Mouse (Mus musculus) small intestine, adult 2 months (tissue): Measurements from ENCODE around the gene Ift22. TPM values are rescaled to one million over a fixed set of nuclear protein-coding genes. Genes with fewer than 3 reads are reported as not detected.

Source experiments
- H3K27ac ChIP-seq: fragments of 200-500 bp; 2 replicates; pipeline ENCODE4 v1.5.1; 2012; ENCODE audit warnings: low read depth, low read length, control low read depth, inconsistent platforms; ENCODE audit not compliant: insufficient read depth
- H3K27me3 ChIP-seq: fragments of 200-500 bp; 2 replicates; pipeline ENCODE4 v1.6.1; 2012; ENCODE audit warnings: mild to moderate bottlenecking, moderate library complexity, low read length, inconsistent platforms; ENCODE audit not compliant: control insufficient read depth, insufficient read depth
- H3K36me3 ChIP-seq: fragments of 200-500 bp; 2 replicates; pipeline ENCODE4 v1.6.1; 2012; ENCODE audit warnings: mild to moderate bottlenecking, low read length, control low read depth, inconsistent platforms; ENCODE audit not compliant: control insufficient read depth, insufficient read depth
- H3K4me1 ChIP-seq: fragments of 200-500 bp; 2 replicates; pipeline ENCODE4 v1.6.1; 2012; ENCODE audit warnings: low read length, inconsistent platforms, mixed read lengths; ENCODE audit not compliant: control insufficient read depth, insufficient read depth, insufficient read length
- H3K4me3 ChIP-seq: fragments of 200-500 bp; 2 replicates; pipeline ENCODE4 v1.5.1; 2012; ENCODE audit warnings: low read depth, mild to moderate bottlenecking, control low read depth, inconsistent platforms, low read length, moderate library complexity
- CTCF ChIP-seq: fragments of 200-500 bp; IDR thresholded peaks from 2 replicates; pipeline ENCODE4 v1.5.1; 2012; ENCODE audit warnings: low read depth, mild to moderate bottlenecking, control low read depth, inconsistent platforms, low read length, moderate library complexity, mixed read lengths; ENCODE audit not compliant: insufficient replicate concordance, insufficient read length; ENCODE audit errors: extremely low read depth
- POLR2A ChIP-seq: fragments of 200-500 bp; IDR thresholded peaks from 2 replicates; pipeline ENCODE4 v1.6.1; 2012; ENCODE audit warnings: low read depth, mild to moderate bottlenecking, control low read depth, inconsistent platforms, low read length, moderate library complexity
- WGBS: fragments of 180-500 bp; shearing (Covaris S2); methylation state at CpG from one replicate; pipeline ENCODE4 v1.1.7; 2018; 5-methylcytosine and 5-hydroxymethylcytosine counted together
- polyA plus RNA-seq: library from polyadenylated mRNA; depleted of rRNA; stranded (reverse); fragments of >200 nt; gene quantifications from 2 replicates; pipeline ENCODE4 v1.2.3, GENCODE M21; 2012

Ift22 gene
- polyA plus RNA-seq, 1 experiment: 11.1 TPM

DNA sequence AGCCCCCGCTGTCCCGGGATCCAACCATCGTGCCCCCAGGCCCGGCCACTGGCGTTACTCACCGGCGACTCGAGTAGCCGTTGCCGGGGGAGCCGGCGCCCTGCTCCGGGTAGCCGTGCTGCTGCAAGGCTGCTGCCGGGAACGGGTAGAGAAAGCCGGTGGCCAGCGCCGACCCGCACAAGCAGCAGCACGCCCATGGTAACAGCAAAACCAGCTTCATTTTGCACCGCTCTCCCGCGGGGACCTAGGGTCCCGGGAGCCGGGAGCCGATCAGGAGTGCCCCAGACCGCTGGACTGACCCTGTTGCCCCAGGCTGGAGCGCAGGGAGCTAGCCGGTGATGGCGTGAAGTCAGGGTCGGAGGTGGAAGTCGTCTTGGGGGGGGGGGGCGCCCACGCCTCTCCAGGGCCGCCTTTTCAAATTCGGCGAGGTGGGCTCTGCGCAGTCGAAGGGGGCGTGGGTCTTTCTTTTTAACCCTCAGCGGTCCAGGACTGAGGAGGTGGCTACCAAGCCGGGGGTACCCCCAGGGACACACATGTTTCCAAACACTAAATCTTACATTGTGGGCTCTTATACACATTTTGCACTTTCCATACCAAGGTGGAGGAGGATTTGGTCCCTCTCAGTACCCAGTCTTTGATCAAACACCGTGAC lies 25.0 kb upstream of the Ift22 start, which contains the start of gene Col26a1:
Col26a1 (minus strand) TSS at position 422 of the 652 bp plus-strand sequence.
- Histone ChIP-seq H3K36me3 (no peaks in the 10 kb centered on the region), H3K27ac (no peak within 1 kb of the TSS), H3K4me1 (no peaks in the 10 kb centered on the region), H3K27me3 (peaks cover 18% of the 10 kb centered on the region), H3K4me3 (no peak within 1 kb of the TSS; the same call in 1 of the 2 replicates)
- no peak for TF ChIP-seq POLR2A
- no peak for TF ChIP-seq CTCF
- 4% methylated on average over 44 of the region's 44 CpGs for WGBS

DNA sequence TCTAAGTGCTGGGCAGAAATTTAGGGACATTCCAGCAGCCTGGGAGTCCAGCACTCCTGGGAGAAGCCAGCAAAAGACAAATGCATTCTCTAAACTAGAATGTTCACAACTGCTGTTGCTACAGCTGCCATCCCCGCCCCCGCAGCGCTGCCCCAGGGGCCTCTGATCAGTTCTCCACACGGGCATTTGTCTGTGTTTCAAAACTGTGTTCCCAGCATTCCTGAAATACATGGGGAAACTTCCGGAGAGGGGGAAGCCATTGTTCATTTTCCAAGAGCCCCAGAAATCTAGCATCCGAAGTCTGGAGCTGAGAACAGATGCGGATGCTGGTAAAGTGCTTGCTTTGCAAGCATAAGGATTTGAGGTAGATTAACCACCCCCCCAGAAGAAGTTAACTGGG lies 21.0 kb upstream of the Ift22 start:
- 50% methylated on average over 7 of the region's 7 CpGs for WGBS
- H3K4me1 ChIP-seq: no peaks in the 10 kb centered on the region
- no peak for TF ChIP-seq CTCF
- no peak for TF ChIP-seq POLR2A
- H3K36me3 ChIP-seq: no peaks in the 10 kb centered on the region
- H3K4me3 ChIP-seq: no peak overlapping the region
- H3K27me3 ChIP-seq: peaks cover 12% of the 10 kb centered on the region
- no peak overlapping the region for H3K27ac ChIP-seq

DNA sequence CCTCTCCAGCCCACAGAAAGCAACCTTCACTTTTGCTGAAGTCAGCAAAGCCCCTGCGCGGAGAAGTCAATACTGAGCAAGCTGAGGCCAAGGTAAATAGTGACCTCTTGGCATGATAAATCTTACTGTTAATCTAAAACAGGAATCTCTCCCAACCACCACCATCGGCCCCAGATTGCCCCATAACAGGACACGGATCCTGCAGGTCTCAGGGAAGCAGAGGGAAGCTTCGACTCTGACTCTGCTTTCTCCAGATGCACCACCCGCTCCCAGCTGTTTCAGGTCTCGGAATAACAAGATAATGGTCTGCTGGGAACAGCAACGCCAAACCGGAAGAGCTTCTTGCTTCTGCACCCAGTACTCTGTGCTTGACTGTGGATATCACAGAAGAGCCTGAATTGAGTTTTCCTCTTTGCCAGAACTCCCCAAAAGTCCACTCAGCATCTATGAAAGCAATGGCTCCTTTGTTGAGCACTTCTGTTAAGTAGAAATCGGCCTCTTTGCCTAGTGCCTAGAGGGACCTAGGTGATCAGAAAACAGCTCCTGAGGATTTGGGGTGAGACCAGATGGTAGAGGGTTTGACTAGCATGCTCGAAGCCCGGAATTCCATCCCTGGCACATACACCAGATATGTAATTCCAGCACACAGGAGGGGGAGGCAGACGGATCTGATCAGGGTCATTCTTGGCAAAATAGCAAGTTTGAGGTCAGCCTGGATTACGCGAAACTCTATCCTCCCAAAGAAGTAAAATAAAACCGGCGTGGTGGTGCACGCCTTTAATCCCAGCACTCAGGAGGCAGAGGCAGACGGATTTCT lies 19.2 kb upstream of the Ift22 start:
- 46% methylated on average over 19 of the region's 19 CpGs for WGBS
- Histone ChIP-seq H3K27ac (no peak overlapping the region), H3K4me1 (no peaks in the 10 kb centered on the region), H3K27me3 (no peaks in the 10 kb centered on the region; the same call in 1 of the 2 replicates), H3K4me3 (no peak overlapping the region), H3K36me3 (no peaks in the 10 kb centered on the region)
- TF ChIP-seq POLR2A (no peak), CTCF (no peak)

DNA sequence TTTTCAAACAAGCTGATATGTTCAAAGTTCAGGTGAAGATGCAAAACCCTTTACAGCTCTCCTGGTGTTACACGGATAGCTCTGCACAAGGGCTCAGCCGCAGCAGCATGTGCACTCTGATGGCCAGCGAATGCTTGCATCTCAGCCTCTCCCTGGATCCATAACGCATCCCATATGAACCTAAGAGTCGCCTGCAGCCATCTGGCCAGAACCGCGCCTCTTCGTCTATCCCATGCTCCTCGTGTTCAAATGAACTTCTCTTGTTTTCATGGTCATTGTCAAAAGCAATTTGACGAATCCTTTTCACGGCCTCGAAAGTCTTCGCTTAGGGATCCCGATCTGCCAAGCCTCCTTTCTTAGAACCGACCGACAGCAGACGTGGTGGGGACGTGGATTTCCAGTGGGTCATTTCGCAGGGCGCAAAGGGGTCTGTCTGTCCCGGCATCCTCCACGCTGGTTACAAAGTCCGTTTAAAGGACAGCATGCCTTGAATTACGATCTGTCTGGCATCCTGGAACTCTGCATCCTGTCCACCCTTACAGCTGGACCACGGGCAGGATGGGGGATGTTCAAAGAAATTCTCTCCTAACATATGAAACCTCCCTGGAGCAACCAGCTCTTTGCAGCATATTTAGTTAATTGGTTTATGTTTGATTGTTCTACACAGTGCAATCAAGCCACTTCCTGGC lies 13.0 kb upstream of the Ift22 start:
- TF ChIP-seq CTCF (no peak), POLR2A (no peak)
- Histone ChIP-seq H3K4me1 (no peaks in the 10 kb centered on the region), H3K4me3 (no peak overlapping the region), H3K36me3 (no peaks in the 10 kb centered on the region), H3K27me3 (no peaks in the 10 kb centered on the region), H3K27ac (no peak overlapping the region)
- 63% methylated on average over 25 of the region's 25 CpGs for WGBS

DNA sequence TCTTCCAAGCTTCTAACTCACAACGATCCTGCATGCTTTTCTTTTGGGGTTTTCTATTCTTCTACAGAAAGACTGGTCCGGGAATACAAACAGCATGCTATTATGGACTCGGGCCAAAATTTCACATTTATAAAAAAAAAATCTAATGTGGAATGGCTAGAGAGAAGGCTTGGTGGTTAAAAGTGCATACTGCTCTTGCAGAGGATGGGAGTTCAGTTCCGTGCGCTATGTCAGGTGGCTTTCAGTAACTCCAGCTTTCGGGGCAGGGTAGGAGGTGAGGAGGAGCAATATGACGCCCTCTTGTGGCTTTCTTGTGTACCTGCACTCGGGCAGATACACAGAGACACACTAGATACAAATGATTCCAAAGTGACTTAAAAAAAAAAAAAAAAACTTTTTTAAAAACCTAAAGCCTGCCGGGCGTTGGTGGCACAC lies 12.4 kb upstream of the Ift22 start:
- 54% methylated on average over 10 of the region's 10 CpGs for WGBS
- no peak overlapping the region for H3K4me3 ChIP-seq
- H3K27me3 ChIP-seq: no peaks in the 10 kb centered on the region
- no peaks in the 10 kb centered on the region for H3K4me1 ChIP-seq
- TF ChIP-seq POLR2A (no peak), CTCF (no peak)
- H3K27ac ChIP-seq: no peak overlapping the region
- H3K36me3 ChIP-seq: no peaks in the 10 kb centered on the region

DNA sequence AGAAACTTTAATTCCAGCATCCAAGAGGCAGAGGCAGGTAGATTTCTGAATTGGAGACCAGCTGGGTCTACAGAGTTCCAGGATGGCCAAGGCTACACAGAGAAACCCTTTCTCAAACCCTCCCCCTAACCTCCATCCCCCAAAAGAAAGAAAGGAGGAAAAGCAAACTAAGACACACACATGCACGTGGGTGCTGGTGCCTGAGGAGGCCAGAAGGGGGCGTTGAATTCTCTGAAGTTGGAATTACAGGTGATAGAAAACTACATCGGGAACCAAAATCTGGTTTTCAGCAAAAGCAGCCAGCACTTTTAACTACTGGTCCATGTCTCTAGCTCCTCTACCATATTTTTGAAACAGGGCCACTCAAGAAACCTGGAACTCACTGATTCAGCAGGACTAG lies 3.3 kb upstream of the Ift22 start:
- Histone ChIP-seq H3K27me3 (no peaks in the 10 kb centered on the region), H3K36me3 (no peaks in the 10 kb centered on the region), H3K4me1 (peaks cover 9% of the 10 kb centered on the region), H3K27ac (no peak overlapping the region), H3K4me3 (no peak overlapping the region)
- 60% methylated on average over 3 of the region's 3 CpGs for WGBS
- TF ChIP-seq CTCF: no peak
- TF ChIP-seq POLR2A: no peak

DNA sequence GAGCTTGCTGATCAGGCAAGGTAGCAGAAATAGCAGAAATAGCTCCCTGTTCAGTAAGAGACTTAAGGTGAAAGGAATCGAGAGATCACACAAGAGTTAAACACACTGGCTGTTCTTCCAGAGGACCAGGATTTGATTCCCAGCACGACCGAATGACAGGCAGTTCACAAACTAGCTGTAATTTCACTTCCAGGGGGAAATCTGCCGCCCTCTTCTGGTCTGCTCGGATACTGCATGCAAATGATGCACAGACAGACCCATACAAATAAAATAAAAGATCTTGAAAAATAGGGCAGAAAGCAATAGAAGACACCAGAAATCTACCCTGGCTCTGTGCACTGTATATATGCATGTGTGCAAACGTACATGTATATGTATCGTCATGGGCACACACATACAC lies 2.3 kb upstream of the Ift22 start:
- Histone ChIP-seq H3K36me3 (no peaks in the 10 kb centered on the region), H3K27me3 (no peaks in the 10 kb centered on the region), H3K27ac (no peak overlapping the region), H3K4me3 (no peak overlapping the region), H3K4me1 (peaks cover 9% of the 10 kb centered on the region)
- 50% methylated on average over 7 of the region's 7 CpGs for WGBS
- no peak for TF ChIP-seq POLR2A
- peak; percentile 44; the same call in 1 of the 2 replicates for TF ChIP-seq CTCF
